Mouse (Mus musculus) heart, embryonic 12.5 days (tissue): Measurements from ENCODE around the gene Eif4g1. TPM values are rescaled to one million over a fixed set of nuclear protein-coding genes. Genes with fewer than 3 reads are reported as not detected.
A peak's percentile ranks its signal among the peaks of the same experiment; 100 is the strongest.

Experiments used
- ATAC-seq: fragments of 200-750 bp; cut with Nextera tagmentation; 2 replicates; pipeline ENCODE4 v1.8.0; 2017; ENCODE audit warnings: moderate TSS enrichment, moderate library complexity; ENCODE audit not compliant: insufficient number of reproducible peaks, low FRiP score
- H3K27ac ChIP-seq: fragments of 300-500 bp; sonication (generic); 2 replicates; pipeline ENCODE4 v1.5.1; 2016; ENCODE audit warnings: mild to moderate bottlenecking, moderate library complexity; ENCODE audit not compliant: poor library complexity, severe bottlenecking
- H3K27me3 ChIP-seq: fragments of 300-500 bp; sonication (generic); replicated peaks from 2 replicates; pipeline ENCODE4 v1.6.1; 2016; ENCODE audit warnings: mild to moderate bottlenecking, moderate library complexity
- H3K36me3 ChIP-seq: fragments of 300-500 bp; sonication (generic); 2 replicates; pipeline ENCODE4 v1.6.1; 2016; ENCODE audit warnings: mild to moderate bottlenecking, moderate library complexity
- H3K4me1 ChIP-seq: fragments of 300-500 bp; sonication (generic); replicated peaks from 2 replicates; pipeline ENCODE4 v1.6.1; 2016; ENCODE audit warnings: mild to moderate bottlenecking
- H3K4me2 ChIP-seq: fragments of 300-500 bp; sonication (generic); 2 replicates; pipeline ENCODE4 v1.6.1; 2016; ENCODE audit warnings: mild to moderate bottlenecking, moderate library complexity
- H3K4me3 ChIP-seq: fragments of 300-500 bp; sonication (generic); 2 replicates; pipeline ENCODE4 v1.5.1; 2016; ENCODE audit warnings: mild to moderate bottlenecking
- H3K9ac ChIP-seq: fragments of 300-500 bp; sonication (generic); 2 replicates; pipeline ENCODE4 v1.6.1; 2016; ENCODE audit warnings: mild to moderate bottlenecking, moderate library complexity
- H3K9me3 ChIP-seq: fragments of 300-500 bp; sonication (generic); replicated peaks from 2 replicates; pipeline ENCODE4 v1.6.1; 2016; ENCODE audit warnings: mild to moderate bottlenecking, moderate library complexity
- WGBS: fragments of 180-500 bp; shearing (Covaris S2); methylation state at CpG from one replicate; pipeline ENCODE4 v1.1.7; 2016; 5-methylcytosine and 5-hydroxymethylcytosine counted together
- polyA plus RNA-seq: library from polyadenylated mRNA; unstranded; fragments of >200 nt; fragmentation: Nextera tagmentation; extraction: Ambion mirVana; gene quantifications from 2 replicates; pipeline ENCODE4 v1.2.1, GENCODE M21; 2016

Eif4g1 gene
- polyA plus RNA-seq, 1 experiment from 2014 or later = 169 TPM

DNA sequence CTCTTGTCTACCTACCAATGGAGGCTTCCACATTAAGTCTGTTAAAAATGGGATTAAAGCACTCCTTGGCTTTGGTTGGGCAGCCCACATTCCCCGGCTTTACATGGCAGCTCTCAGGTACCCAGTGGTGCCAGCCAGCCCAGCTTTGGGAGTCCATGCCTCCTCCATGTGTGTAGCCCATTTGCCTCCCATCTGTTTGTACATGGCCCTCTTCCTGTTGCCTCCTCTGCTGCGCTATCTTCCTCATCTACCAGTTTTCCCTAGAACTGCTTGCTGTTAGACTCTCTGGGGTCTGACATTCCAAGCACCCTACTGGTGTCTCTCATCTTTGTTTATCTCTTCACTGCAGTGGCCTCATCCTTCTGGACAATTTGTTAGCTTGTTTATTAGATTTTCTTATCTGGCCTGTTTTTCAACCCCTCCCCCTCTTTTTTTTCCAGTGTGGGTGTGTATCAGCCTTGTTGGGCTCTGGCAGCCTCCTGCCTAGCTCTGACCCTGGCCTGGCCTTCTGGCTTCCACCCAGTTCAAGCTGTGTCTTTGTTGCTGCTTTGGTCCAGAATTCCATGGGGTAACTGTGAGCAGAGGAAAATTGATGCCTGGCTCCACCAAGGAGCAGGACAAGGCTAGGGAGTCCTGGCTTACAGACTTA is 38.4 kb downstream of the Eif4g1 start:
- WGBS = 78% methylated on average over 2 of the region's 2 CpGs
- H3K36me3 ChIP-seq = peaks cover 39% of the 10 kb centered on the region

DNA sequence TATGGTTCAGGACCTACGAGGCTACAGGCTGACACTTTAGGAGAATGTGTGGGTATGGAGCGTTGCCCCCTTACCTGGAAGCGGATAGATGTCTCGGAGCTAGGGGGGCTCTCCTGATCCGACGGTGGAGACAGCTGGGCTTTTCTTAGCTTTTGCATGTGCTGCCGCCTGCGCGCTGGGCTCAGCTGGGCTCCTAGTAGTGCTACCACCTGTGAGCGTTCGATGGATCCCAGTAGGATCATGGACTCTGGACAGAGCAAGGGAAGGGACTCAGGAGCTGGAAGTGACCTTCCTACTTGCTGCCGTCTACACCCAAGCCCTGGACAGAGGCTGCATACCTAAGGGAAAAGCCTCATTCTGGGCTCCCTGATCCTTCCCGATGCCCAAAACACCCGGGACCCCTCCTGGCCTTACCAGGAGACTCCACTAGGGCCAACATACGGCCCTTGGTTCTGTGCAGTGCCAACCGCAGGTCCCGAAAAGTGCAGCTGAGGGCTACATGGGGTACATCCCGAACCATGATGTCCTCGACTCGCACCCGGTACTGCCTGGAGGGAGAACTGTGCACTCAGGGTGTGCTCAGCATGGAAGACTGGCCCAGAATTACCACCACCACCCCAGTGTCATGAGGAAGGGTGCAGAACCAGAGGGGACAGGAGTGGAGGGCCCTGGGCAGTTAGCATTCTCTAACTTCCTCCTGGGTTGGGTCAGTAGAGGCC is 40.3 kb downstream of the Eif4g1 start:
- no peak for ATAC-seq
- no peak overlapping the region for H3K4me2 ChIP-seq
- H3K27me3 ChIP-seq = no peaks in the 10 kb centered on the region
- H3K9ac ChIP-seq = no peak overlapping the region
- H3K4me1 ChIP-seq = peaks cover 13% of the 10 kb centered on the region
- no peak overlapping the region for H3K27ac ChIP-seq
- no peaks in the 10 kb centered on the region for H3K9me3 ChIP-seq
- no peak overlapping the region for H3K4me3 ChIP-seq
- peaks cover 48% of the 10 kb centered on the region for H3K36me3 ChIP-seq
- WGBS = 91% methylated on average over 21 of the region's 21 CpGs

More for the DNA sequence above, 38.4 kb downstream of the Eif4g1 start:
- Histone ChIP-seq H3K4me1 (peaks cover 22% of the 10 kb centered on the region), H3K27me3 (no peaks in the 10 kb centered on the region), H3K9ac (no peak overlapping the region), H3K4me2 (no peak overlapping the region), H3K9me3 (no peaks in the 10 kb centered on the region), H3K4me3 (no peak overlapping the region), H3K27ac (no peak overlapping the region)
- ATAC-seq = no peak

DNA sequence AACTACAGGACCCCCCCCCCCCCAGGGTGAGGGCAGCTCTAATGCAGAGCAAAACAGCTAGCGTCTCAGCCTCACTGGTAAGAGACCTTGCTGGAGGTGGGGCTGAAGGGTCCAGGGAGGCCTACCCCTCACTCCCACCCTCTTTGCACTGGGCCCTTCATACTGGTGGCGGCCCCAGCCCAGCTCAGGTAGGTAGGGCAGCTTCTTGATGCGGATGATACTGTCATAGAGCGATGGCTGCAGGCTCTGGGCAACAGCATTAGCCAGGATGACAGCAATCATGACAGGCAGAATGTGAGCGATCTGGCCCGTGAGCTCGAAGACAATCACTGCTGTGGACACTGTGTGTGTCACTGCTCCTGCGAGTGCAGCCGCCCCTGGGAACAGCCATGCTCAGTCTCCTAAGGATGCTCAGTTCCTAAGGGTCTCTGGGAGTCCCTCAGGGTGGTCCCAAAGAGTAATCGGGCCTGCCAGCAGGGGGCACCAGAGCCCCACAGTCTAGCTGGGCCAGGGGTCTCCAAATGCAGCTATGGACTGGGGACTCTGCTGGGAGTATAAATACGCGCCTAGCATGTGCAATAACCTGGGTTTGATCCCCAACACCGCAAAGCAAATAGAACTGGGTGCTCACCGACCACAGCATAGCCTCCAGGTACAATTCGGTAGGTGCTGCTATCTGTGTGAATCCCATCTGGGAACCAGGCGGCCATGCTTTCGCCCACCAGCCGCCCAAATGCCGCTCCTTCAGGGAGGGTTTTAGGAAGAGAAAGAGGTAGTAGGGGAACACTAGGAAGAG is 41.0 kb downstream of the Eif4g1 start:
- no peak for ATAC-seq
- H3K27ac ChIP-seq = no peak overlapping the region

DNA sequence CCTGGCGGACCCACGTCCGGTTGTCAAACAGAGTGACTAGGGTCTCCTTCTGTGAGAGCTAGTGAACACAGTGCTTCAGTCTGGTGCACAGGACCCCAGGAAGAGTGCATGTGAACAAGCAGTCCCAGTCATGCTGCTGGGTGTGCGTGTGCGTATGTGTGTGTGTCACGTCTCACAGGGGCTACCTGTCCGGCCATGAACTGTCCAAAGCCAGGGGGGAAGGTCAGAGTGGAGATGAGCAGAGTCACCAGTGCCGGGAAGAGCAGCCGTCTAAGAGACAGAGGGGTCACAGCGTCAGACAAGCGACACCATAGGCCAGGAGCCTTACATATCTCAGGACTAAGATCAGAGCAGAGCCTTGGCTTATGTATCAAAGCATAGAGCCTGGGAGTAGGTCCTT is 42.3 kb downstream of the Eif4g1 start:
- Histone ChIP-seq H3K9ac (no peak overlapping the region), H3K27ac (no peak overlapping the region), H3K4me1 (peaks cover 32% of the 10 kb centered on the region), H3K4me2 (no peak overlapping the region), H3K4me3 (no peak overlapping the region), H3K36me3 (peaks cover 48% of the 10 kb centered on the region), H3K9me3 (no peaks in the 10 kb centered on the region), H3K27me3 (no peaks in the 10 kb centered on the region)
- 89% methylated on average over 11 of the region's 11 CpGs for WGBS
- no peak for ATAC-seq

More for the DNA sequence above, 41.0 kb downstream of the Eif4g1 start:
- H3K36me3 ChIP-seq = peaks cover 48% of the 10 kb centered on the region
- H3K9ac ChIP-seq = no peak overlapping the region
- no peak overlapping the region for H3K4me2 ChIP-seq
- 70% methylated on average over 19 of the region's 19 CpGs for WGBS
- H3K4me3 ChIP-seq = no peak overlapping the region
- peaks cover 20% of the 10 kb centered on the region for H3K4me1 ChIP-seq
- no peaks in the 10 kb centered on the region for H3K27me3 ChIP-seq
- no peaks in the 10 kb centered on the region for H3K9me3 ChIP-seq

DNA sequence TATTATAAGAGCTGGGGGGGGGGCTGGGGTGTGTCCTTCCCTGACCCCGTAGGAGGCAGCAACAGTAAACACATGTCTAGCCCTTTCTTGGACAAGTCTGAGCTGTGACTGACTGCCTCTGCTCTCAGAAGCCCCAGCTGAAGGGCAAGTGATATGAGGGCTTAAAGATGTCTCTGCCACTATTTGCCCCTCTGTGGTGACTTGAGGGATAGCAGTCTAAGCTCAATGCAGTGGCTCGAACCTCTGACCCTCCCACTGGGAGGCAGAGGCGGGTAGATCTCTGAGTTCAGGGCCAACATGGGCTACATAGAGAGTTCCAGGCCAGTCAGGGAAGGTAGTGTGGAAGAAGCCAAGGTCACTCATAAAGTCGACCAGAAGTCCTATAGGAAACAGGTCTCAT is 42.7 kb downstream of the Eif4g1 start:
- 77% methylated on average over 4 of the region's 4 CpGs for WGBS
- Histone ChIP-seq H3K27me3 (no peaks in the 10 kb centered on the region), H3K9me3 (no peaks in the 10 kb centered on the region), H3K4me1 (peaks cover 34% of the 10 kb centered on the region), H3K4me2 (no peak overlapping the region), H3K36me3 (peaks cover 46% of the 10 kb centered on the region), H3K27ac (no peak overlapping the region), H3K4me3 (no peak overlapping the region), H3K9ac (no peak overlapping the region)
- ATAC-seq = no peak

DNA sequence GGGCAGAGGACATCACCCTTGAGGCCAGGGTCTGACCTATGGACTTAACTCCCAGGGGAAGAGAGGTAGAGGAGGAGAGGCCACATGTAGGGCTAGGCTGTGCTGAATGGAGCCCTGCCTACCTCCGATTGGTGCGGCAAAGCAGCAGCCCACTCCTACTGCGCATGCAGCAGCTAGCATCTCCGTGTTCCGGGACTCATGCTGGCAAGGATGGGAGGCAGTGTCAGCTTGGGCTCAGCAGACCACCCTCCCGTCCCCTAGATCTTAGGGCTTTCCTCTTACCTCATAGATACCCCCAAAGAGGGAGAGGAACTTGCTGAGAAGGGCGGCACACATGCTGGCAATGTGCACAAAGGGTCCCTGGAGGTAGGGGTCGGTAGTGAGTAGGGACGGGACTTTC is 44.1 kb downstream of the Eif4g1 start:
- 77% methylated on average over 9 of the region's 9 CpGs for WGBS
- H3K9me3 ChIP-seq = no peaks in the 10 kb centered on the region
- peaks cover 40% of the 10 kb centered on the region for H3K36me3 ChIP-seq
- no peak overlapping the region for H3K4me3 ChIP-seq
- ATAC-seq = no peak
- no peak overlapping the region for H3K27ac ChIP-seq
- H3K4me1 ChIP-seq = peaks cover 38% of the 10 kb centered on the region
- no peak overlapping the region for H3K4me2 ChIP-seq
- H3K27me3 ChIP-seq = no peaks in the 10 kb centered on the region
- no peak overlapping the region for H3K9ac ChIP-seq

DNA sequence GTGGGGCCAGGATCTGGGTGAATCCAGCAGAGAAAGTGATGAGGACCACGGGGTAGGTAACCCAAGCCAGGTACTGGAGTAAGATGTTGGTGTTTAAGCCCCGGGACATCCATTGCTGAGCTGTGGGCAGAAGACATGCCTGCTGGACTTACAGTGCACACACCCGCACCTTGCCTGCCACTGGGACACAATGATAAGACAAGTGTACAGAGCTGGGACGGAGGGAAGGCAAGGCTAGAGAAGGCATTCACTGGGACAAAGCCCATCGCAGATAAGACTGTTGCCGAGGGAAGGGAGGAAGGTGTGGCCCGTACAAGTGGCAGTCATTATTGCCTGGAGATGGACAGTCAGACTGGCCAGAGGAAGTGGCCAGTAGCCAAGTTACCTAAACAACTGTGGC is 44.8 kb downstream of the Eif4g1 start:
- 61% methylated on average over 7 of the region's 7 CpGs for WGBS
- Histone ChIP-seq H3K4me1 (peaks cover 38% of the 10 kb centered on the region), H3K9me3 (no peaks in the 10 kb centered on the region), H3K9ac (no peak overlapping the region), H3K27me3 (no peaks in the 10 kb centered on the region), H3K4me3 (no peak overlapping the region), H3K36me3 (peaks cover 33% of the 10 kb centered on the region), H3K4me2 (peak overlapping the region; percentile 82; the same call in 1 of the 2 replicates), H3K27ac (no peak overlapping the region)
- ATAC-seq = no peak

DNA sequence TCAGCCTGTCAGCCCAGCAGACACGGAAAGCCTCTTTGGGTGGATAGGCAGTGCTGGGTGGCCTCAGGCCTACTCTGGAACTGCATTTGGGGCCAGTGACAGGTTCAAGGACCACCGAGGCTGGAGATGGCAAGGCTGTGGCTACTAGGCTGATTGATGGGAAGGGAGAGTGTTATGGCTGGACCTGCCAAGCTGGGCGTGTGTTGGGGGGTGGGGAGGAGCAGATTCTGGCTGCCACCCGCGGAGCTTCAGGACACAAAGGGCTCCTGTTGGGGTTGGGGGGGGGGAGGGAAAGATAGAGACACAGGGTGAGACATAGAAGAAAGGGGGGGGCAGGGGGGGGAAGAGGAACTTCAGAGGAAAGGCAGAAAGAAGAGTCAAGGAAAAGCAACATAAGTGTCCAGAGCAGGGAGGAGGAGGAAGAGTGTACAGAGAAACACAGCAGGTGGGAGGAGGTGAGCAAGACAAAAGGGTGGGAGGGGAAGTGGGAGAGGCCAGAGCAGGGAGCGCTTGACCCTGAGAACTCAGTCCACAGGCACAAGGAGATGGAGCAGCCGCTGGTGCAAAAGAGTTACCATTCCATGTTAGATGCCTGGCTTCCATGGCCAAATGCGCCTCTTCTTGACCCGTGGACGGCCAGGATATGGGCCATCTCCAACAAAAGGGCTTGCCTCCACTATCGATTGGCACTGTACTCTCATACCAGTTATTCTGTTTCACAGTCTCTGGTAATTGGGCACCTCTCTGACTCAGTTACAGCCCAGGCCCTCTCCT is 46.4 kb downstream of the Eif4g1 start:
- no peak for ATAC-seq
- H3K4me1 ChIP-seq = peaks cover 44% of the 10 kb centered on the region
- peaks cover 28% of the 10 kb centered on the region for H3K36me3 ChIP-seq
- no peaks in the 10 kb centered on the region for H3K27me3 ChIP-seq
- H3K27ac ChIP-seq = no peak overlapping the region
- H3K4me3 ChIP-seq = 0 out of 2 replicates have a peak overlapping the region, but pooled peaks have one; percentile 62
- H3K9me3 ChIP-seq = no peaks in the 10 kb centered on the region
- WGBS = 52% methylated on average over 11 of the region's 11 CpGs
- H3K9ac ChIP-seq = no peak overlapping the region
- H3K4me2 ChIP-seq = peak overlapping the region; percentile 82

DNA sequence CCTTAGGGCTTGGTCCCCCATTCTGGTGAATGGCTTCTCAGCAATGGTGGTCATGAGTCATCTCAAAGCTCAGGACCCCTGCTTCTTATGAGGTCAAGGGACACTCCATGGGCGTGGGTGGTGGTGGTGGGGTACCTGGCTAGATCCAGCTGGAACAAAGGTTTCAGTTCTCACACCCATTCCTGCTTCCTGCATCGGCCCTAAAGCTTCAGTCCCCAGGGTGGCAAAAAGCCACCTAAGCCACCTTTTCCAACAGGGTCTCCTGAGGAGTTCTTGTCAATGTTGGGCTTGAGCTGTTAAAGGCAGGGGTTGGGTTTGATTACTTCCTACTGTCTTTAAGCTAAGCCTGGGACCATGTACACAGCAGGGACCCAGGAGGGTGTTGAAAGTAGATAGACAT is 47.0 kb downstream of the Eif4g1 start:
- Histone ChIP-seq H3K27me3 (no peaks in the 10 kb centered on the region), H3K27ac (no peak overlapping the region), H3K36me3 (peaks cover 25% of the 10 kb centered on the region), H3K4me1 (peaks cover 44% of the 10 kb centered on the region), H3K9me3 (no peaks in the 10 kb centered on the region), H3K4me3 (peak overlapping the region; percentile 62), H3K9ac (peak overlapping the region; percentile 76), H3K4me2 (peak overlapping the region; percentile 82)
- no peak for ATAC-seq
- 49% methylated on average over 2 of the region's 2 CpGs for whole genome bisulfite sequencing

DNA sequence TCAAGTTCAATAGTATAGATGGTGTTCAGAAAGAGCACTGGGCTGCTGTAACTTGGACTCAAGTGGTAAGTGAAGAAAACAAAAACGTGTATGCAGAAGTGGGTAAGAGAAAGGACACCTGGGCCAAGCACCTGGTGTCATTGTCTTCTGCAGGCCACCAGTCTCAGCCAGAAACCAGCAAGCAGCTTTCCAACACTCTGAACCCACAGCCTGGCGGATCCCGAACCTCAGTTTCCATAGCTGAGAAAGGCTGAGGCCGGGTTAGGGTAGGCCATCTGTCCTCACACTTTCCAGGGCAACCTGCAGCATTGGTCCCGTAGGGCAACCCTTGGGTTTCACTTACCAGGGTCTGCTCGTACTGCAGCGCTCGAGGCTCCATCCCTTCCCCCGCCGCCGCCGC is 47.5 kb downstream of the Eif4g1 start:
- peaks cover 44% of the 10 kb centered on the region for H3K4me1 ChIP-seq
- H3K9ac ChIP-seq = peak overlapping the region; percentile 76
- H3K4me3 ChIP-seq = peak overlapping the region; percentile 62
- peak overlapping the region; percentile 91; the same call in 1 of the 2 replicates for H3K27ac ChIP-seq
- under 1% methylated on average over 12 of the region's 12 CpGs for WGBS
- peak overlapping the region; percentile 82 for H3K4me2 ChIP-seq
- no peaks in the 10 kb centered on the region for H3K27me3 ChIP-seq
- no peaks in the 10 kb centered on the region for H3K9me3 ChIP-seq
- H3K36me3 ChIP-seq = peaks cover 27% of the 10 kb centered on the region
- no peak for ATAC-seq
